Mouse (Mus musculus): ENCODE results near the gene Pomp. TPM values are rescaled to one million over a fixed set of nuclear protein-coding genes. Genes with fewer than 3 reads are reported as not detected.
A peak's percentile ranks its signal among the peaks of the same experiment; 100 is the strongest.

Pomp gene
- polyA plus RNA-seq, 1 experiment from 2014 or later: 312 TPM

DNA sequence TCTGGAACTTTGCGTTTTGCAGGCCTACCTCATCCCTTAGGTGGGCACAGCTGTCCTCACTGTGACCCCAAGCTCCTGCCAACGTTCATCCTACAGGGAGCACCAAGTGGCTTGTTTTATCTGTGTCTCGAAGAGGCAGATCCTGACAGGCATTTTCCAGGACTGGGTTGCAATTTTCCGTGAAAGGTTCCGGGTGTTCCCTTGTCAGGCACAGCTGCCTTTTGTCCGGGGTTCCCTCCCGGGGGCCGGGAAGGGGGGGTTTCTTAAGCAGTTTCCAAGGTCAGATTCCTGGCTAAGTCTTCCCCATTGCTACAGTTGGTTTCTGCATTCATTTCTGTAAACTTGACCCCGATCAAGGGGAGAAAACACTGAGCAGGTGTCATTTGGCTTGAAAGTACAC lies 34.2 kb upstream of the Pomp start:
- ATAC-seq (ENCODE audit: low read depth): no peak
- no peak overlapping the region for H3K4me3 ChIP-seq (replicated peaks)
- no peak overlapping the region for H3K4me2 ChIP-seq
- H3K4me1 ChIP-seq (replicated peaks): no peaks in the 10 kb centered on the region
- no peak overlapping the region for H3K27ac ChIP-seq
- no peaks in the 10 kb centered on the region for H3K36me3 ChIP-seq
- H3K27me3 ChIP-seq: no peaks in the 10 kb centered on the region
- 40% methylated on average over 9 of the region's 9 CpGs for WGBS (ENCODE audit: insufficient replicate concordance)
- no peak for DNase-seq
- no peak overlapping the region for H3K9ac ChIP-seq
- no peaks in the 10 kb centered on the region for H3K9me3 ChIP-seq (replicated peaks)

DNA sequence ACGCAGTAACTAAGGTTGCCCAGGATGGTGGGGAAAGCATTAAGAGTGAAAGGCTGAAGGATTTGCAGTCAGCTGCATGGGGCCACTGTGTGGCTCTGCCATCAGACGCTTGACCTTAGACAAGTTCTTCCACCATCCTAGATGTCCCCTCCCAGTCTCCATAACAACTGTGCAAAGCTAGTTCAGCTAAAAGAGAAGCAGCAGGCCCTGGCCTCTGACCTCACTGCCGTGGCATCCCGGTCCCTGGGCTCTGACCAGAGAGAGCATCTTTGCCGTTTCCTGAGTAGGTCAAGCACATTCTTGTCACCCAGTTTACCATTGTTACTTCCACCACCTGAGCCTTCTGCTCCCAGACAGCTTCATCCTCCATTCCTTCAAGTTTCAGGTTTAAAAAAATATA lies 33.7 kb upstream of the Pomp start:
- Histone ChIP-seq H3K27ac (no peak overlapping the region), H3K27me3 (no peaks in the 10 kb centered on the region), H3K4me3 (replicated peaks) (no peak overlapping the region), H3K4me2 (no peak overlapping the region), H3K36me3 (no peaks in the 10 kb centered on the region), H3K9ac (no peak overlapping the region), H3K4me1 (replicated peaks) (no peaks in the 10 kb centered on the region), H3K9me3 (replicated peaks) (no peaks in the 10 kb centered on the region)
- WGBS (ENCODE audit: insufficient replicate concordance): 30% methylated on average over 5 of the region's 5 CpGs
- no peak for ATAC-seq (ENCODE audit: low read depth)
- DNase-seq: no peak

DNA sequence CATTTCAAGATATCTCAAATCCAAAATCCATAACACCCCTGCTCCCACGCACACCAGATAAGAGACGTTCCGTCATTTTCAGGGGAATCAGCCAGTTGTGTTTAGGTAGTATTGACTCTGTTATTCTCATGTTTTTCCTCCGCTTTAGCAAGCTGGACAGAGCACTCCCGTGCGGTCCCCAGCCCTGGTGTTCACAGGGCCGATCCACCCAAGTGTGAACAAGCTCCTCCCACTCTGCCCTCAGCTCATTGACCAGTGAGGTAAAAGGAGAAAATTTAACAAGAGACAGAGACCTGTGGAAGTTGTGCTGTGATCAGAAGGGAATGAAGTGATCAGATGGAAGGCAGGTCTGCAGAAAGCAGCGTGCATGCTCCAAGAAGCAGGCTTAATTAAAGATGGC lies 31.4 kb upstream of the Pomp start:
- H3K4me3 ChIP-seq (replicated peaks): no peak overlapping the region
- no peak overlapping the region for H3K9ac ChIP-seq
- no peaks in the 10 kb centered on the region for H3K4me1 ChIP-seq (replicated peaks)
- ATAC-seq (ENCODE audit: low read depth) (no peak), DNase-seq (no peak)
- H3K27me3 ChIP-seq: 0 out of 2 replicates have a peak, but pooled peaks cover 4% of the 10 kb centered on the region
- H3K36me3 ChIP-seq: no peaks in the 10 kb centered on the region
- no peaks in the 10 kb centered on the region for H3K9me3 ChIP-seq (replicated peaks)
- H3K27ac ChIP-seq: no peak overlapping the region
- 75% methylated on average over 8 of the region's 8 CpGs for WGBS (ENCODE audit: insufficient replicate concordance)
- H3K4me2 ChIP-seq: no peak overlapping the region

- ATAC-seq (ENCODE audit: low read depth): no peak
- no peak overlapping the region for H3K4me2 ChIP-seq
These were observed 27.4 kb upstream of the Pomp start for GRCm38 (mm10) chr5:147832842-147833241.

DNA sequence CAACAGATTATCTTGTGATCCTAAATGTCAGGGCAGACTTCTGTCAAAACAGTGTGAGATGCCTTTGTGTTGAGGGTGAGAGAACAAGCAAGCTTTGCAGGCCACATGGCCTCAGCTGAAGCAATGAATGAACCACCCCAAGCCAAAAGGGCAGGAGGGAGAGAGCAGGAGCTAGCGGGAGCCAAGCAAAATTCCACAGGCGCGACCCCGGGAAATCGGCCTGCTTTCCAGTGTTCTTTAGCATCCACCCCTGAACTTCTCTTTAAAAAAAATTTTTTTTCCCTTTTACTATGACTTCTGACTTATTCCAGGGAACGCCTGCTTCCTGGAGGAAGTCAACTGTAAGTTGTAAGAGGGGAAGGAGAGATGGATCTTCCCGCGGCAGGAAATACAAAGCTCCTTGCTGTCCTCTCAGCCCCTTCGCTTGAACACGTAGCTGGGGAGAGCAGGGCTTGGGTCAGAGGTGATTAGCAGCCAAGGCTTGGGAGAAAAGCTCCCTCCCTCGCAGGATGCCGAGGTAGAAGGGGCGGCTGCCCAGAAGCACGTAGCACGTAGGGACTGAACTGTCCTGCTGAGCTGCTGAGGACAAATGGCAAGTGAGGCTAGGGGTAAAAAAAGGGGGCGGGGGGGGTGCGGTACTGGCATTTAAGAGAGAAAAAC lies 25.3 kb upstream of the Pomp start:
- Histone ChIP-seq H3K4me1 (replicated peaks) (no peaks in the 10 kb centered on the region), H3K9me3 (replicated peaks) (no peaks in the 10 kb centered on the region), H3K9ac (no peak overlapping the region), H3K27me3 (peaks cover 24% of the 10 kb centered on the region), H3K36me3 (no peaks in the 10 kb centered on the region), H3K4me3 (replicated peaks) (no peak overlapping the region), H3K4me2 (no peak overlapping the region), H3K27ac (no peak overlapping the region)
- ATAC-seq (ENCODE audit: low read depth): no peak
- DNase-seq: no peak
- 16% methylated on average over 17 of the region's 17 CpGs for WGBS (ENCODE audit: insufficient replicate concordance)

More at GRCm38 (mm10) chr5:147832842-147833241, 27.4 kb upstream of the Pomp start:
- H3K27me3 ChIP-seq: peaks cover 24% of the 10 kb centered on the region
- no peak for DNase-seq
- no peak overlapping the region for H3K4me3 ChIP-seq (replicated peaks)
- H3K9me3 ChIP-seq (replicated peaks): no peaks in the 10 kb centered on the region
- no peak overlapping the region for H3K9ac ChIP-seq
- H3K27ac ChIP-seq: no peak overlapping the region
- no peaks in the 10 kb centered on the region for H3K36me3 ChIP-seq
- 46% methylated on average over 14 of the region's 14 CpGs for WGBS (ENCODE audit: insufficient replicate concordance)
- no peaks in the 10 kb centered on the region for H3K4me1 ChIP-seq (replicated peaks)

DNA sequence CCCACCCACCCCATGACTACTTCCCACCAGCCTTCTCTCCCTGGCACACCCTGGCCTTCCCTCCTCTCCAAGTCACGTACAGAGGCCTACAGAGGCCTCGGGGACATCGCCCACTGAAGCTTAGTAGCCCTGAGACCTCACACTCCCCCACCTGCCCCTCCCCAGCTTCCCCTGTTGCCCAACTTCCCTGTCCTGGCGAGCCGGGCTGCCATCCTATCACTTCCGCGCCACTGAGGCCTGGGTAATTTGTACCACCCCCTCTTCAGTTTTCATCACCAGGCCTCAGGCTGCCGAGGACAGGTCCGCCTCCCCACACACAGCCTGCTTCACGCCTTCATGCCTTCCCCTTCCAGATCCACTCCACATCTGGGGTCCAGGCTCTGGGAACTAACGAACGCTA lies 20.8 kb upstream of the Pomp start:
- H3K9ac ChIP-seq: no peak overlapping the region
- H3K36me3 ChIP-seq: no peaks in the 10 kb centered on the region
- 56% methylated on average over 12 of the region's 12 CpGs for WGBS (ENCODE audit: insufficient replicate concordance)
- no peaks in the 10 kb centered on the region; the same call in 1 of the 2 replicates for H3K9me3 ChIP-seq (replicated peaks)
- H3K27ac ChIP-seq: no peak overlapping the region
- DNase-seq: no peak
- no peak for ATAC-seq (ENCODE audit: low read depth)
- H3K27me3 ChIP-seq: peaks cover 17% of the 10 kb centered on the region
- H3K4me1 ChIP-seq (replicated peaks): no peaks in the 10 kb centered on the region
- H3K4me2 ChIP-seq: no peak overlapping the region
- no peak overlapping the region for H3K4me3 ChIP-seq (replicated peaks)

- H3K4me2 ChIP-seq: no peak overlapping the region
- no peaks in the 10 kb centered on the region for H3K27me3 ChIP-seq
- no peak for DNase-seq
- no peak overlapping the region for H3K4me3 ChIP-seq (replicated peaks)
- H3K9me3 ChIP-seq (replicated peaks): no peaks in the 10 kb centered on the region; the same call in 1 of the 2 replicates
- ATAC-seq (ENCODE audit: low read depth): no peak
- H3K9ac ChIP-seq: no peak overlapping the region
- H3K4me1 ChIP-seq (replicated peaks): no peaks in the 10 kb centered on the region
- no peak overlapping the region for H3K27ac ChIP-seq
- 53% methylated on average over 7 of the region's 7 CpGs for WGBS (ENCODE audit: insufficient replicate concordance)
- H3K36me3 ChIP-seq: no peaks in the 10 kb centered on the region
These were observed 16.9 kb upstream of the Pomp start for GRCm38 (mm10) chr5:147843340-147843739.

- no peak overlapping the region for H3K9ac ChIP-seq
- DNase-seq (no peak), ATAC-seq (ENCODE audit: low read depth) (no peak)
- no peaks in the 10 kb centered on the region for H3K36me3 ChIP-seq
- H3K27me3 ChIP-seq: no peaks in the 10 kb centered on the region
- H3K27ac ChIP-seq: no peak overlapping the region
- H3K4me1 ChIP-seq (replicated peaks): no peaks in the 10 kb centered on the region
- 45% methylated on average over 3 of the region's 3 CpGs for WGBS (ENCODE audit: insufficient replicate concordance)
- H3K9me3 ChIP-seq (replicated peaks): no peaks in the 10 kb centered on the region; the same call in 1 of the 2 replicates
- no peak overlapping the region for H3K4me2 ChIP-seq
- no peak overlapping the region for H3K4me3 ChIP-seq (replicated peaks)
These were observed 14.9 kb upstream of the Pomp start for GRCm38 (mm10) chr5:147845319-147845718.

GRCm38 (mm10) chr5:147847361-147847760 lies 12.9 kb upstream of the Pomp start:
- no peak overlapping the region for H3K4me3 ChIP-seq (replicated peaks)
- no peak overlapping the region for H3K27ac ChIP-seq
- DNase-seq: no peak
- H3K9me3 ChIP-seq (replicated peaks): no peaks in the 10 kb centered on the region; the same call in 1 of the 2 replicates
- H3K27me3 ChIP-seq: no peaks in the 10 kb centered on the region
- no peak for ATAC-seq (ENCODE audit: low read depth)
- 70% methylated on average over 5 of the region's 5 CpGs for WGBS (ENCODE audit: insufficient replicate concordance)
- H3K36me3 ChIP-seq: no peaks in the 10 kb centered on the region
- no peak overlapping the region for H3K9ac ChIP-seq
- no peak overlapping the region for H3K4me2 ChIP-seq
- H3K4me1 ChIP-seq (replicated peaks): no peaks in the 10 kb centered on the region

GRCm38 (mm10) chr5:147848164-147848863 lies 11.9 kb upstream of the Pomp start:
- H3K4me2 ChIP-seq: no peak overlapping the region
- no peaks in the 10 kb centered on the region for H3K27me3 ChIP-seq
- no peaks in the 10 kb centered on the region for H3K4me1 ChIP-seq (replicated peaks)
- H3K27ac ChIP-seq: no peak overlapping the region
- 19% methylated on average over 16 of the region's 16 CpGs for WGBS (ENCODE audit: insufficient replicate concordance)
- no peaks in the 10 kb centered on the region for H3K36me3 ChIP-seq
- DNase-seq (no peak), ATAC-seq (ENCODE audit: low read depth) (no peak)
- H3K9ac ChIP-seq: no peak overlapping the region
- H3K9me3 ChIP-seq (replicated peaks): no peaks in the 10 kb centered on the region; the same call in 1 of the 2 replicates
- no peak overlapping the region for H3K4me3 ChIP-seq (replicated peaks)

DNA sequence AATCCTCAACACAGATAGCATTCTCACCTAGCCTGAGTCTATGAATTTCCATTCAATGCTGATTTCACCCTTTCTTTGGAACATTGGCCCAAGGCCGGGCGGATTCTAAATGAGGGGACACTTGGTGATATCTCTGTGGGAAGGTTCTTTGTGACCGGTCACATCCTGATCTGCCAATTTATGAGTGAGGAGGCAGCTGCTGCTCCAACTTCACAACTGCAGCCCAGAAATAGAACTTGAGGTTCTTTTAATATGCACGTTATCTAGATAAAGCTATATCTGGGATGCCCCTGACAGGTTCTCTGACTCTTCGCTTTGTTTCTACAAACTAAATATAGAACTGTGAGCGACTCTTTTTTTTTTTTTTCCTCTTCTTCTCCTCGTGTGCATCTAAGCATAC lies 10.1 kb upstream of the Pomp start:
- H3K27ac ChIP-seq: no peak overlapping the region
- H3K9ac ChIP-seq: no peak overlapping the region
- no peak overlapping the region for H3K4me3 ChIP-seq (replicated peaks)
- H3K27me3 ChIP-seq: no peaks in the 10 kb centered on the region
- 27% methylated on average over 7 of the region's 7 CpGs for WGBS (ENCODE audit: insufficient replicate concordance)
- no peaks in the 10 kb centered on the region for H3K4me1 ChIP-seq (replicated peaks)
- H3K9me3 ChIP-seq (replicated peaks): no peaks in the 10 kb centered on the region
- H3K4me2 ChIP-seq: no peak overlapping the region
- no peak for DNase-seq
- no peaks in the 10 kb centered on the region for H3K36me3 ChIP-seq
- no peak for ATAC-seq (ENCODE audit: low read depth)

DNA sequence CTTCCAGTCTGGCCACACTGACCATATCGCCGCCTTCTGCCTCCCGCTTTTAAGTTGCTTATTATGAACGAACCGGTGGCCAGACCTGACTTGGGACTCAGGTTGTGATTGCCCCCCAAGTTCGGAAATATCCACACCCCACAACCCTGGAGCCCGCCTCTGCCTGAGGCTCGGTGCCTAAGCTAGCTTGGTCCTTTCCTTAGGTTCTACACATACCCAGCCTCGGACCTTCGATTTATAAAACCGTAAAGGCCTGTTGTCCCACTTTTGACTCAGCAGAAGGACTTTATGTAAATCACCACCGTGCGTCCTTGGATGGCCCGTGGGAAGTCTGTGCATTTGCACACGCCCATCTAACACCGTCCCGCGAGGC lies 199 bp upstream of the Pomp start:
- ATAC-seq (ENCODE audit: low read depth) (no peak; the same call in 1 of the 2 replicates), DNase-seq (no peak)
- H3K27ac ChIP-seq: peak overlapping the region; percentile 81
- H3K9ac ChIP-seq: peak overlapping the region; percentile 90
- H3K9me3 ChIP-seq (replicated peaks): no peaks in the 10 kb centered on the region
- H3K27me3 ChIP-seq: no peaks in the 10 kb centered on the region
- WGBS (ENCODE audit: insufficient replicate concordance): 1% methylated on average over 18 of the region's 18 CpGs
- peaks cover 30% of the 10 kb centered on the region for H3K36me3 ChIP-seq
- peak overlapping the region; percentile 97 for H3K4me3 ChIP-seq (replicated peaks)
- H3K4me2 ChIP-seq: peak overlapping the region; percentile 83
- H3K4me1 ChIP-seq (replicated peaks): peaks cover 23% of the 10 kb centered on the region
